Mouse (Mus musculus) liver, embryonic 12.5 days (tissue): ENCODE results near the gene Vdr. TPM values are rescaled to one million over a fixed set of nuclear protein-coding genes. Genes with fewer than 3 reads are reported as not detected.

Experiments used
- ATAC-seq: fragments of 200-750 bp; cut with Nextera tagmentation; 2 replicates; pipeline ENCODE4 v1.8.0; 2017; ENCODE audit warnings: moderate number of reproducible peaks, mild to moderate bottlenecking, moderate library complexity
- H3K27ac ChIP-seq: fragments of 300-500 bp; sonication (generic); 2 replicates; pipeline ENCODE4 v1.5.1; 2016; ENCODE audit warnings: mild to moderate bottlenecking
- H3K27me3 ChIP-seq: fragments of 300-500 bp; sonication (generic); replicated peaks from 2 replicates; pipeline ENCODE4 v1.6.1; 2016; ENCODE audit warnings: mild to moderate bottlenecking, moderate library complexity
- H3K36me3 ChIP-seq: fragments of 300-500 bp; sonication (generic); 2 replicates; pipeline ENCODE4 v1.6.1; 2016; ENCODE audit warnings: mild to moderate bottlenecking, moderate library complexity
- H3K4me1 ChIP-seq: fragments of 300-500 bp; sonication (generic); 2 replicates; pipeline ENCODE4 v1.6.1; 2016
- H3K4me2 ChIP-seq: fragments of 300-500 bp; sonication (generic); 2 replicates; pipeline ENCODE4 v1.6.1; 2016; ENCODE audit warnings: mild to moderate bottlenecking, moderate library complexity
- H3K4me3 ChIP-seq: fragments of 300-500 bp; sonication (generic); 2 replicates; pipeline ENCODE4 v1.5.1; 2016; ENCODE audit warnings: mild to moderate bottlenecking, moderate library complexity
- H3K9ac ChIP-seq: fragments of 300-500 bp; sonication (generic); 2 replicates; pipeline ENCODE4 v1.6.1; 2016; ENCODE audit warnings: mild to moderate bottlenecking, moderate library complexity
- H3K9me3 ChIP-seq: fragments of 300-500 bp; sonication (generic); replicated peaks from 2 replicates; pipeline ENCODE4 v1.6.1; 2016; ENCODE audit warnings: mild to moderate bottlenecking, moderate library complexity
- WGBS: fragments of 180-500 bp; shearing (Covaris S2); methylation state at CpG from one replicate; pipeline ENCODE4 v1.1.7; 2016; ENCODE audit not compliant: insufficient replicate concordance; 5-methylcytosine and 5-hydroxymethylcytosine counted together
- polyA plus RNA-seq: library from polyadenylated mRNA; unstranded; fragments of >200 nt; fragmentation: Nextera tagmentation; extraction: Ambion mirVana; gene quantifications from 2 replicates; pipeline ENCODE4 v1.2.1, GENCODE M21; 2016

Gene Vdr
- polyA plus RNA-seq, 1 experiment from 2014 or later = 0.46 TPM

DNA sequence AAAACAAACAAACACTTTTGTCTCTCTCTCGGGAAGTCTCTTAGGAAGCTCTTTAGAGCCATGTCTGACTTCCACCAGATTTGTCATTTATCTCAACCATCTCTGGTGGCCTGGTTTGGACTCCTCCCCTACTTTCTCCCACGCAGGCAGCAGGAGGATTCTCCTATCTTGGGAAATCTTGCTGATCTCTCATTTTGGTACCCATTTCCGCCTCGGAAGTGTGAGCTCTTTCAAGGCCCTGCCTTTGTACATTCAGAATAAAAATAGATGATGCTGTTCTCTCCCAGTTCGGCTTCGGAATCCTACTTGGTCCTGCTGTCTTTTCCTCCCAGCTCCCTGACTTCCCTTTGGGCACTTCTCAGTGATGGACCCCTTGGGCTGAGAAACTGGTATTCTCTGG is 55.9 kb downstream of the Vdr start:
- H3K27ac ChIP-seq = no peak overlapping the region

DNA sequence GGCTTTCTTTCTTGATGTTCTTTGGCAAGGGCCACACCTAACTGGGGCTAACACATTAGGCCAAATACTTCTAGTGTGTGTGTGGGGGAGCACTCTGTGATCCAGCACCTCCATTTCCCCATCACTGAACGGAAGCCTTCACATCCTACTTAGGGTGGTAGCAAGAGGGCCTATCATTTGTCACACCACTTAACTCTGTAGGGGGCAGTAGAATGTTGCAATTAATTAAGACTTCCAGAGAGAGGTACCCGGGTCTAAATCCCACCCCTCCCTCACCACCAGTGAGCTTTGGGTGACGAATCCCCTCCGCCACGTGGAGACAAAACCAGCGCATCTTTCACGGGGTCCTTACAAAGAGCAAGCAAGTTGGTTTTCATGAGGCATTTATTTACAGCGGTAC is 56.4 kb downstream of the Vdr start:
- H3K4me2 ChIP-seq = no peak overlapping the region
- H3K9ac ChIP-seq = no peak overlapping the region
- H3K27me3 ChIP-seq = 0 out of 2 replicates have a peak, but pooled peaks cover 4% of the 10 kb centered on the region
- 43% methylated on average over 8 of the region's 8 CpGs for WGBS
- peaks cover 36% of the 10 kb centered on the region for H3K4me1 ChIP-seq
- no peak overlapping the region for H3K27ac ChIP-seq
- no peaks in the 10 kb centered on the region for H3K9me3 ChIP-seq
- ATAC-seq = no peak
- no peaks in the 10 kb centered on the region for H3K36me3 ChIP-seq
- no peak overlapping the region for H3K4me3 ChIP-seq

More for the DNA sequence above, 55.9 kb downstream of the Vdr start:
- Histone ChIP-seq H3K4me1 (peaks cover 31% of the 10 kb centered on the region), H3K36me3 (no peaks in the 10 kb centered on the region), H3K4me2 (no peak overlapping the region), H3K9ac (no peak overlapping the region), H3K27me3 (0 out of 2 replicates have a peak, but pooled peaks cover 4% of the 10 kb centered on the region), H3K9me3 (no peaks in the 10 kb centered on the region), H3K4me3 (no peak overlapping the region)
- no peak for ATAC-seq
- WGBS = 51% methylated on average over 6 of the region's 6 CpGs

DNA sequence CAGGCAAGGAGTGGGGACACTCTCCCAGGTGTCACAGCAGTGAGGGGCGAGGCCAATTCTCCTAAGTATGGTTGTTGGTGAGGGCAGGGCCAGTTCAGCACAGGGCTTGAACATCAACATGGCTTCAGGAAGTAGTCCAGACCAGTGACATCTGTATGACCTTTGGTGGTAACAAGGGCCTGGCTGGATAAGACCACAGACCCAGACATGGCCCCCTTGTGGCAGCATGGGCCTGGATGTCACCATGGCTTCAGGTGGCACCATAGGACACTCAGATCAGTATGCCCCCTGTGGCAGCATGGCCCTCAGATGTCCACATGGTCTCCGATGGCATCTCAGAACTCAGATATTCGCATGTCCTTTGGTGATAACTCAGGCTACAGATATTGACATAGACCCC is 58.1 kb downstream of the Vdr start:
- WGBS = 76% methylated on average over 3 of the region's 3 CpGs
- H3K4me1 ChIP-seq = peaks cover 52% of the 10 kb centered on the region
- ATAC-seq = no peak

DNA sequence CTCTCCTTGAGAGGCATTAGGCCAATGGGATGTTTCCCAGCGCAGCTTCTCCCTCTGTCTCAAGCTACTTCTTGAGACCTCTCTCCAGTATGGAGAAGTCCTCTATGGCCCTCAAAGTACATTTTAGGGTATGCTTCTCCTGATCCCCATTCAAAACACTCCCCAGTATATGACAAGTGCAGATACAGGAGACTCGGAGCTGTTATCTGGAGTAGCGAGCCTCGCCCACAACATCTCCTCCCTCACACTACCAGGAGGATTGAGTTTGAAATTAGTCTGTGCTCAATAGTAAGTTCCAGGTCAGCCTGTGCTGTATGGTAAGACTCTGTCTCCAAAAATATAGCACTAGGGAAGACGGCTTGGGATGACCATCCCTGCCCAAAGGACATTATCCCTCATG is 59.4 kb downstream of the Vdr start:
- Histone ChIP-seq H3K4me2 (peak overlapping the region; percentile 77), H3K27me3 (no peaks in the 10 kb centered on the region), H3K4me3 (no peak overlapping the region), H3K27ac (peak overlapping the region; percentile 74), H3K9ac (peak overlapping the region; percentile 14; the same call in 1 of the 2 replicates), H3K36me3 (no peaks in the 10 kb centered on the region), H3K4me1 (peaks cover 65% of the 10 kb centered on the region), H3K9me3 (no peaks in the 10 kb centered on the region)
- ATAC-seq = peak; percentile 60
- 32% methylated on average over 5 of the region's 5 CpGs for WGBS

More for the DNA sequence above, 58.1 kb downstream of the Vdr start:
- Histone ChIP-seq H3K27ac (no peak overlapping the region), H3K36me3 (no peaks in the 10 kb centered on the region), H3K4me2 (no peak overlapping the region), H3K9me3 (no peaks in the 10 kb centered on the region), H3K4me3 (no peak overlapping the region), H3K9ac (no peak overlapping the region), H3K27me3 (0 out of 2 replicates have a peak, but pooled peaks cover 4% of the 10 kb centered on the region)

- H3K36me3 ChIP-seq = no peaks in the 10 kb centered on the region
- no peak overlapping the region for H3K4me3 ChIP-seq
- peaks cover 71% of the 10 kb centered on the region for H3K4me1 ChIP-seq
- peak overlapping the region; percentile 74 for H3K27ac ChIP-seq
- H3K9ac ChIP-seq = peak overlapping the region; percentile 14; the same call in 1 of the 2 replicates
- WGBS = 14% methylated on average over 2 of the region's 2 CpGs
- no peak for ATAC-seq
- H3K27me3 ChIP-seq = no peaks in the 10 kb centered on the region
- H3K4me2 ChIP-seq = peak overlapping the region; percentile 77
- no peaks in the 10 kb centered on the region for H3K9me3 ChIP-seq
Measured at GRCm38 (mm10) chr15:97850441-97850840, 60.0 kb downstream of the Vdr start.

GRCm38 (mm10) chr15:97849116-97849911 is 61.1 kb downstream of the Vdr start:
- H3K4me3 ChIP-seq = peak overlapping the region; percentile 53
- ATAC-seq = peak; percentile 47
- H3K36me3 ChIP-seq = no peaks in the 10 kb centered on the region
- no peaks in the 10 kb centered on the region for H3K27me3 ChIP-seq
- 6% methylated on average over 19 of the region's 19 CpGs for WGBS
- peaks cover 82% of the 10 kb centered on the region for H3K4me1 ChIP-seq
- H3K9me3 ChIP-seq = no peaks in the 10 kb centered on the region
- peak overlapping the region; percentile 51 for H3K9ac ChIP-seq
- peak overlapping the region; percentile 75 for H3K27ac ChIP-seq
- peak overlapping the region; percentile 77 for H3K4me2 ChIP-seq

- Histone ChIP-seq H3K4me1 (peaks cover 93% of the 10 kb centered on the region), H3K9ac (peak overlapping the region; percentile 37), H3K27ac (peak overlapping the region; percentile 81), H3K4me2 (peak overlapping the region; percentile 77), H3K9me3 (no peaks in the 10 kb centered on the region), H3K36me3 (no peaks in the 10 kb centered on the region), H3K27me3 (no peaks in the 10 kb centered on the region), H3K4me3 (peak overlapping the region; percentile 36)
- 54% methylated on average over 2 of the region's 2 CpGs for WGBS
- ATAC-seq = no peak
Measured at GRCm38 (mm10) chr15:97847866-97848265, 62.6 kb downstream of the Vdr start.

- H3K4me2 ChIP-seq = peak overlapping the region; percentile 77
- H3K4me1 ChIP-seq = peaks cover 95% of the 10 kb centered on the region
- peak overlapping the region; percentile 81 for H3K27ac ChIP-seq
- H3K27me3 ChIP-seq = no peaks in the 10 kb centered on the region
- peak; percentile 76 for ATAC-seq
- no peaks in the 10 kb centered on the region for H3K36me3 ChIP-seq
- peak overlapping the region; percentile 43 for H3K9ac ChIP-seq
- no peaks in the 10 kb centered on the region for H3K9me3 ChIP-seq
- H3K4me3 ChIP-seq = peak overlapping the region; percentile 36
- 24% methylated on average over 4 of the region's 4 CpGs for WGBS
Measured at GRCm38 (mm10) chr15:97847285-97847684, 63.1 kb downstream of the Vdr start.

GRCm38 (mm10) chr15:97846121-97846882 is 64.1 kb downstream of the Vdr start:
- ATAC-seq = no peak

DNA sequence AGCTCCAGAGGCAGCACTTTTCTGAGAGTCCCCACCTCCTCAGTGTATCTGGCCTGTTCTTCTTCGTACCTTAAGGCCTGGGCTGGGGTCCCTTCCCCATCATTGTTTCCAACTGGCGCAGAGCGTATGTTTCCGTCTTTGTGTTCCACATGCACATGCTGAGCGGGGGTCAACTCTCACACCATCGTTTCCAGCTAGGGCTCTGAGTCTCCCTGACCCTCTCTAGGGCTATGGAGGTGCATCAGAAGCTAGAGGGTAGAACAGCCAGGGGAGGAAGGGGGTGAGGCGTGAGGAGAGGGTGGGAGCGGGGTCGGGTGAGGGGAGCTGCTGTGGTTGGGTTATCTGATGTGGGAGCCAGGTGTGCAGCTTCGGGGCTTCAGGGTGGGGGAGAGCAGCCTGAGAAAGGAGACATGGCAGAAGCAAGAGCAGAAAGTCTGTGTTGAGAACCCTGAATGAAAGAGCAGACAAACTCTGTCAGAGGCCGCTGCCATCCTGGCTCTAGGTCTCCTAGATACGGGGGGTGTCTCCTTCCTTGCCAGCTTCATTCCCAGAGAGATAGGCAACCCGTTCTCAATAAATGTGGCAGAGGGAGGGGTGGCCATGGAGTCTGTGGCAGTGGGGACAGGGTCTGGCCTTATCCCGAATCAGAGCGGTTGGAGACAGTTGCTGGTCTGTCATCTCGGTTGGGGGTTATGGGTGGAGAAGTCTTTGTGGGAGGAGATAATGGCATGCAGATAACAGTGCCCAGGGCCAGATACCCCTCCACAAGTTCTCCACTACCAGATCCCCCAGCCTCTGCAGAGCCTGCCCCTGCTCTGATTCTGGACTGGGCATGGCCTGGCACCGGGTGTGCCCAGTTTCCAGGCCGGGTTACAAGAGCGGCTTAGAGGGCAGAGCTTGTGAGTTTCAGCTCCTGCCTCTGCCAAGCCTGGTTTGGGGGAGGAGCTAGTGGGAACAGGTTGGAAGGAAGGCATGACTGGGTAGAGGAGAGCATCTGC is 66.1 kb downstream of the Vdr start, which contains the start of gene Hdac7:
Gene Hdac7 (minus strand): TSS at position 466 of the 998 bp plus-strand sequence.
- Histone ChIP-seq H3K36me3 (no peaks in the 10 kb centered on the region), H3K4me3 (peak within 1 kb of the TSS; percentile 40)
- WGBS = 23% methylated on average over 19 of the region's 19 CpGs

More at GRCm38 (mm10) chr15:97846121-97846882, 64.1 kb downstream of the Vdr start:
- peaks cover 98% of the 10 kb centered on the region for H3K4me1 ChIP-seq
- H3K27me3 ChIP-seq = no peaks in the 10 kb centered on the region
- H3K4me3 ChIP-seq = no peak overlapping the region
- no peaks in the 10 kb centered on the region for H3K9me3 ChIP-seq
- 54% methylated on average over 11 of the region's 11 CpGs for WGBS
- peak overlapping the region; percentile 77 for H3K4me2 ChIP-seq
- H3K9ac ChIP-seq = no peak overlapping the region
- H3K36me3 ChIP-seq = no peaks in the 10 kb centered on the region
- H3K27ac ChIP-seq = peak overlapping the region; percentile 81

GRCm38 (mm10) chr15:97843247-97843651 is 67.2 kb downstream of the Vdr start:
- H3K4me1 ChIP-seq = peaks cover 100% of the 10 kb centered on the region
- WGBS = 31% methylated on average over 7 of the region's 7 CpGs
- no peak for ATAC-seq
- peak overlapping the region; percentile 60 for H3K9ac ChIP-seq
- peak overlapping the region; percentile 81 for H3K27ac ChIP-seq
- H3K9me3 ChIP-seq = no peaks in the 10 kb centered on the region
- H3K4me3 ChIP-seq = peak overlapping the region; percentile 40
- H3K36me3 ChIP-seq = no peaks in the 10 kb centered on the region
- peak overlapping the region; percentile 63 for H3K4me2 ChIP-seq
- H3K27me3 ChIP-seq = no peaks in the 10 kb centered on the region

More for the DNA sequence above, 66.1 kb downstream of the Vdr start, which contains the start of gene Hdac7:
- ATAC-seq = peak; percentile 74
- peak within 1 kb of the TSS; percentile 60 for H3K9ac ChIP-seq
- H3K4me1 ChIP-seq = peaks cover 98% of the 10 kb centered on the region
- H3K27ac ChIP-seq = peak within 1 kb of the TSS; percentile 81
- no peaks in the 10 kb centered on the region for H3K27me3 ChIP-seq
- H3K9me3 ChIP-seq = no peaks in the 10 kb centered on the region
- H3K4me2 ChIP-seq = peak within 1 kb of the TSS; percentile 63
